Mouse (Mus musculus) heart, postnatal 14 days (tissue): ENCODE measurements around the gene Ccdc186. TPM values are rescaled to one million over a fixed set of nuclear protein-coding genes. Genes with fewer than 3 reads are reported as not detected.
"Not testable (repeated sequence)": the region's sequence is repeated elsewhere in the genome, so short reads cannot be mapped to it uniquely, and the experiment has no call there.

Experiments
- DNase-seq, 2 experiments: peaks; one replicate each; pipeline ENCODE4 v3.0.0; 2021 to 2022
- intact Hi-C: fragments of 180-260 bp; cut with DNase I; formaldehyde crosslinking; loops from one replicate; pipeline ENCODE4 v1.15.1; 2025
- total RNA-seq, 2 experiments: library from RNA; stranded (reverse); gene quantifications; 2 replicates each; pipeline ENCODE4 v1.2.3; 2021

Ccdc186 gene
- total RNA-seq, 2 experiments from 2014 or later: 26.1 to 26.5 TPM

DNA sequence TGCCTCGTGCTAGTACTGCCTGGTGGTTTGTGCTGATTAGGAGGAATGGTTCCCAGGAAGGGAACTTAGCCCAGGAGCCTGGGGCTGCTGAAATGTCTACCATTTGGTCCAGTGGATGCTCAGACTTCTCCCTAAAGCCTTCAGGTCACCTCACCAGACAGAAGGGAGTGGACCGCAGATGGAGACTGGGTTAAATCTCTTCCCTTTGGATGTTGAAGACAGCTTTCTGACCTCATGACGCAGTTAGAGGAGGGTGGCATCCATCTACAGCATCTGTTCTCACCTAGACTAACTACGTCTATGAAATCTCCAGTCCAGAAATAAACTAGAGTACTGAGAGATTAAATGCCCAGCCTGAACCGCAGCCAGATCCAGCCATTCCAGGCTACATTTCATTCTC, 60.9 kb downstream of the Ccdc186 start:
- intact Hi-C loops: no loop called here
- no peak for DNase-seq

DNA sequence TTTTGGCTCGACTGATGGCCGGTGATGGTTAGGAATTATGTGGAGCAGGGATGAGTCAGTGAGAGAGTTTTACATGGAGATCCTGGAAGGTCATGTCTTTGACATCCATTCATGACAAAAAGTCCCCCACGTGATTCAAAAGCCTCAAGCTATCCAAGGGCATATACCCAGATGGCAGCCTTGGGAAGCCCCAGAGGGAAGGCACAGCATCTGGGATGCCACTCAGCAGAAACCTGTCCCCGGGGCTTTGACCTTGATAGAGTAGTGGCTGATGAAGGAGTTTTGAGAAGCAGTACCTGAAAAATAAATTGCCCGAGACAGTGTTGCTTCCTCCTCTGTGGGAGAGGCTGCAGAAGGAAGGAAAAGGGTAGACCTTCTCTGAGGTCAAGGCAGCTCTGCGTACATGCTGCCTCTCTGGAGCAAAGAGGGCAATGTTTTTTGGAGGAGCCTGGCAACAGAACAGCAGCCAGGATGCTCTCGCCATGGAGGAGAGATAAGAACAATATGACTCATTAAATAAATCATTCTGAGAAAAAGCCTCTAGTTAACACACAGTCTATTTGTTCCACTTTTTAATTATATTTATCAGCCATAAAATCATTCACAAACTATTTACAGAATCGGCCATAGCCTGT, 61.6 kb downstream of the Ccdc186 start:
- intact Hi-C loops: no loop called here
- DNase-seq: no peak

DNA sequence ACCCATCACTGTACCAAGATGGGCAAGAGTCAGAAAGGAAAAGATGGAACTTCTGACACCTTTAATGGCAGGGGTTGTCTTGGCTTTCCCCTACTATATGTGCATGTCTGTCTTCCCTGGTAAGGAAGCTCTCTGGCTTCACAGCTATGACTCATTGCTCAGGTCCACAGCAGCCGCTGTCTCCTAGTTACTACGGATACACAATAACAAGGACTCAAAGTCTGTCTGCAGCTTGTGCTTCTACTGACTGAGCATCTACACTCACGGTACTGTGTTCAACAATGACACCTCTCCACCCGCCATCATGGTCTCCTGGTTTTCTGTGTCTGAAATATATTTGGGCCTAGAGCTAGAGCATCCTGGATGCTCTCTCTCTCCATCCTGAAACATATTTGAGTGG, 62.2 kb downstream of the Ccdc186 start:
- intact Hi-C loops: no loop called here
- DNase-seq: no peak

DNA sequence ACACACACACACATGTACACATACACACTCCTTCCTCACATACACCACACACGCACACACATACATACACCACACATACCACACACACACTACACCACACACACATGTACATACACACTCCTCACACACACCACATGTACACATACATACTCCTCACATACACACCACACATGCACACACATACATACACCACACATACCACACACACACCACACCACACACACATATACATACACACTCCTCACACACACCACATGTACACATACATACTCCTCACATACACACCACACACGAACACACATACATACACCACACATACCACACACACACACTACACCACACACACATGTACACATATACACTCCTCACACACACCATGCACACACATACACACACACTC, 63.7 kb downstream of the Ccdc186 start:
- intact Hi-C loops: no loop called here
- no peak for DNase-seq

DNA sequence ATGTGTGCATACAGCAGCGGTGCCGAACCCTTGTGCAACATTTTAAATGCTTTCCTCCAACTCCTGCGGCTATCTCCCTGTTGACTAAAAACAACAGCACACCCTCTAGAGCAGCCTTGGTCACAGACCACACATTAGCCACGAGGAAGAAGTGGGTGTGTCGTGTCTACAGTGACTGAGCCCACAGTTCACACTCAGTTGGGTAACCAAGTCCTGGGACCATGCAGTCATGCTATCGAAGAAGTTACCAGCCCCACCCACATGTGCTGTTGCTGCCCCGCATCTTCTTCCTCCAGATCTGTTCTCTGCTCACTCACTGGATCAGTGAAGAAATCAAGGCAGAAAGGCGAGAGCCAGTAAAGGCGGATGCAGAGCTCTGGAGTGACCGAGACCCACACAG, 65.6 kb downstream of the Ccdc186 start:
- DNase-seq: no peak
- intact Hi-C loops: no loop called here

DNA sequence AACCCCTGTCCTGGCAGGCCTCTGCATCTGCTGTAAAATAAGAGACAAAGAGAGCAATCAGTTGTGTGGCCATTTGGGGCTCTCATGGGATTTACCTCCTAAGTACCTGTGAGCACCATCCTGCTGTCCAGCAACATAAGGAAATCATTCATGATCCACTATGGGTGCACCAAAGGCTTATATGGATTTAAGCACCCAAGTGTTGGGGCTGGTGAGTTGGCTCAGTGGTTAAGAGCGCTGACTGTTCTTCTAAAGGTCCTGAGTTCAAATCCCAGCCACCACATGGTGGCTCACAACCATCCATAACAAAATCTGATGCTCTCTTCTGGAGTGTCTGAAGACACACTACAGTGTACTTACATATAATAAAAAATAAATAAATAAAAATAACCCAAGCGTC, 67.5 kb downstream of the Ccdc186 start:
- intact Hi-C loops, DNase-seq: not testable (repeated sequence)

DNA sequence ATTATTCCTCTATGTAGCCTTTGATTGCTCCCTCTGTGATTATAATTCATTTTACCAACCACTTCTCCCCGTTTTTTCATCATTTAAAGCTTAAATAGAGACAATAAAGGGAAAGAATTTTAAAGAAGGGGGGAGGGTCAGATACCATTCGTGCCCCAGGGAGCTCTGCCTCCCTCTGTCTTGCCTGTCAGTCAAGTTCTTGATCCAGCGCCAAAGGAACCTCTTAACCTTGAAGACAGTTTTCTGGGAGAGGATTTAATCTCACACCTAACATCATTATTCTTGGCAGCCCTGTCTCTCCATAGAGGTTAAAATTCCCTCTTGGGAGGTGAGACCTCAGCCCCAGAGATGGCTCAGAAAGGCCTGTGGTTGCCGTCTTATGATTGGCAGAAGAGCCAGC, 71.3 kb downstream of the Ccdc186 start:
- no peak for DNase-seq
- intact Hi-C loops: no loop called here

DNA sequence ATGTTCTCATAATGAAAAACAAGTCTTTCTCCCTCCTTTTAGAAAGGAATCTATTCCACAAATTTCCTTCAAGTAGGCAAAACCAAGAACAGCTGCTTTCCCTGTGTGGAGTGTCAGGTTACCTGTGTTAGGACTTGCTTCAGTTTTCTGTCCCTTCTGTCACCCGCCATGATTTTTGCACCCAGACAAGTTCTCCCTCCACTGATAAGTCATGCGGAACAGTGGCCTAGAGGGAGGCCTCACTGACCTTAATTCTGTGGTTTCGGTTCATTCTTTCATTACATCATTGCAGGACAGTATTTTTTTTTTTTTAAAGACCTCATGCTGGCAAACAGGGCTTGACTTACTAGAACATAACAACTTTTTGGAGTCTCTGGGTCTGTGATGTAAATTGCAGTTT, 72.6 kb downstream of the Ccdc186 start:
- intact Hi-C loops: no loop called here
- DNase-seq: no peak

DNA sequence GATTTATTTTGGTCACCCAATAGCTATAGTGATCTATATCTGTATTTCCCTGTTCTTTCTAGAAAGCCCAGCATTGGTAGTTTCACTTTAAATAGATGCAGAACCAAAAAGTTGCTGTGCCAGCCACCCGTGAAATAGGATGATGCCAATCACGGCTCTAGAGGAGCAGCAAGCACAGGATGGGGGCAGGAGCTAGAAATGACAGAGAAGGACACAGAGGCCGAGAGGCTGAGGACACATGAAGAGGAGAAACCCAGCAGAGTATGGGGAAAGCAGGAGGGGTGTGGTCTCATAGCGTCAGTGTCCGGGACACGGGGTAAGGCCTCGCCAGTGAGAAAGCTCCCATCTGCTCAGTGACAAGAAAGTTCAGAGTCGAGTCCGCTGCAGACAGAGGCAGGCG, 74.1 kb downstream of the Ccdc186 start:
- DNase-seq: no peak
- intact Hi-C loops: no loop called here

DNA sequence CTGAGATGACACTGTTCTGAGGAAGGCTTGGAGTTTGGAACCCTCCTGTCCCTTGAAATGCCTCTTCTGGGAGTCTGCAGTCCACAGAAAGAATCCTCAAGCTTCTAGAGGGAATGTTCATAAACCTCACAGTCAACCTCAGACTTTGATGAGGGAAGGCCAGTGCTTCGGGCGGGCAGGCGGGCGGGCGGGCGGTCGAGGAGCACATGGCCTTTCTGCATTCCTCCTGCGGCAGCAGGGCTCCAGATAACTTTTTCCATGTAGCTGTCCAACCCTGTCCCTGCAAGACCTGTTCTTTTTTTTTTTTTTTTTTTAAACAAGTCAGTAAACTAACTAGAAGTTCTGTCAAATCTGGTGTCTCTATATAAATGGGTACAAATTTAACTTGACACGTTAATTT, 75.4 kb downstream of the Ccdc186 start:
- no peak for DNase-seq
- intact Hi-C loops: no loop called here

DNA sequence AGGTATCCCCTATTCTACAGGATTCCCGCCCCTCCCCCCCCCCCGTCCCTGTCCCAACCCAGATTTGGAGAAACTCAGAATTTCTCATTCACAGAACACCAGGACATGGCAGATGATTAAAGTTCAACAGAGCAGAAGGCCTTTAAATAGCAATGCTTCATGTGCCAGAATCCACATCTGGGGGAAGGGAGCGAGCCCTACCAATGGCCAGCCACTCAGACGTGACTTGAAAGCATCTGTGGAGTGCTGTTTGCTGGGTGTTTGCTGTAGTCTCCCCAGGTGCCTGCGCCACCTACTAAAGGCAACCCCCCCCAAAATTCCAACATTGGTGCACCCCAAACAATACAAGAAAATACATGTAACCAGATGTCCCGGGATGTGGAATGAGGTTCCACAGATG, 76.5 kb downstream of the Ccdc186 start:
- DNase-seq: peak in 1 of 2 experiments; percentile 56

DNA sequence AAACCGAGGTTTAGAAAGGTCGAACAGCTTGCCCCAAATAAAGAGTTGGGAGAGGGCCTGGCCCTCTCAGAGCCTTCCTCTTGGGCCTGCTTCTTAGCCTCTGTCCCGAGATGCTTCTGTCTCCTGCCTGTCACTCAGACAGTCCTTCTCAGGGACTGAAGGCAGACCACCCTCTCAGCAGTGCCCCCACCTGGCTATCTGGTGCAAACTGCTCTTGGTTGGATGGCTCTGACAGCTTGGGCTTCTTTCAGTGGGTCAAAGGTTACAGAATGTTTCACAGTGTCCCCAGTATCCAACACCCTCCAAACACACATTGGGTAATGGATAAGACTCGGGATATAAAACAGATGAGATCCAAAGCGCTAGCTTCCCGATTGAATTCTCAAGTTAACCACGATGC, 76.9 kb downstream of the Ccdc186 start:
- DNase-seq: peak; percentile 48 to 58
- intact Hi-C loops: no loop called here

More for the DNA sequence above, 76.5 kb downstream of the Ccdc186 start:
- intact Hi-C loops: no loop called here

Other genes starting within 250 kb of the Ccdc186 start
- 10 to 100 TPM; 23.2 to 24.2 TPM for gene Adrb1, start 100.0 kb downstream of the Ccdc186 start, total RNA-seq
- gene Tdrd1, start 4.0 kb upstream of the Ccdc186 start, total RNA-seq: under 1 TPM in 1 of 2 experiments, not detected in 1; 0.05 TPM
- not detected for gene Vwa2, start 52.1 kb upstream of the Ccdc186 start, total RNA-seq
- gene Afap1l2, start 186.0 kb upstream of the Ccdc186 start, total RNA-seq: 1 to 10 TPM; 7.5 to 9.1 TPM